Mouse (Mus musculus) G1E (cell line): Measurements from ENCODE around the gene Itgb5.

Source experiments
- CTCF ChIP-seq: IDR thresholded peaks from 2 replicates; pipeline ENCODE4 v1.5.1; 2012; ENCODE audit warnings: low read depth, low read length, inconsistent platforms, mixed read lengths
- TAL1 ChIP-seq: conservative IDR thresholded peaks from 2 replicates; pipeline ENCODE4 v1.6.1; 2012; ENCODE audit warnings: low read depth, low read length, inconsistent platforms, mixed read lengths

GRCm38 (mm10) chr16:33878041-33878783, 48.7 kb downstream of the Itgb5 start:
- TF ChIP-seq CTCF: no peak
- no peak for TF ChIP-seq TAL1
